Mouse (Mus musculus): ENCODE results near the gene Pon3. TPM values are rescaled to one million over a fixed set of nuclear protein-coding genes. Genes with fewer than 3 reads are reported as not detected.
"Not testable (repeated sequence)": the region's sequence is repeated elsewhere in the genome, so short reads cannot be mapped to it uniquely, and the experiment has no call there.

The Pon3 gene
- polyA plus RNA-seq, 1 experiment: 3.5 TPM

- no peak for DNase-seq (ENCODE audit: low read depth)
- TF ChIP-seq CTCF (IDR thresholded peaks at IDR 0.05; ENCODE audit: borderline replicate concordance, extremely low read depth, insufficient read depth, insufficient read length) (no peak), POLR2A (IDR thresholded peaks at IDR 0.05; ENCODE audit: borderline replicate concordance, extremely low read depth, insufficient read depth, insufficient read length, poor library complexity, severe bottlenecking) (no peak)
These were observed 17.3 kb downstream of the Pon3 start for GRCm38 (mm10) chr6:5238799-5239198.

- DNase-seq (ENCODE audit: low read depth): no peak
- TF ChIP-seq POLR2A (IDR thresholded peaks at IDR 0.05; ENCODE audit: borderline replicate concordance, extremely low read depth, insufficient read depth, insufficient read length, poor library complexity, severe bottlenecking) (no peak), CTCF (IDR thresholded peaks at IDR 0.05; ENCODE audit: borderline replicate concordance, extremely low read depth, insufficient read depth, insufficient read length) (no peak)
These were observed 18.6 kb downstream of the Pon3 start for GRCm38 (mm10) chr6:5237510-5237909.

- TF ChIP-seq CTCF (IDR thresholded peaks at IDR 0.05; ENCODE audit: borderline replicate concordance, extremely low read depth, insufficient read depth, insufficient read length) (no peak), POLR2A (IDR thresholded peaks at IDR 0.05; ENCODE audit: borderline replicate concordance, extremely low read depth, insufficient read depth, insufficient read length, poor library complexity, severe bottlenecking) (no peak)
- no peak for DNase-seq (ENCODE audit: low read depth)
These were observed 19.2 kb downstream of the Pon3 start for GRCm38 (mm10) chr6:5236843-5237371.

DNA sequence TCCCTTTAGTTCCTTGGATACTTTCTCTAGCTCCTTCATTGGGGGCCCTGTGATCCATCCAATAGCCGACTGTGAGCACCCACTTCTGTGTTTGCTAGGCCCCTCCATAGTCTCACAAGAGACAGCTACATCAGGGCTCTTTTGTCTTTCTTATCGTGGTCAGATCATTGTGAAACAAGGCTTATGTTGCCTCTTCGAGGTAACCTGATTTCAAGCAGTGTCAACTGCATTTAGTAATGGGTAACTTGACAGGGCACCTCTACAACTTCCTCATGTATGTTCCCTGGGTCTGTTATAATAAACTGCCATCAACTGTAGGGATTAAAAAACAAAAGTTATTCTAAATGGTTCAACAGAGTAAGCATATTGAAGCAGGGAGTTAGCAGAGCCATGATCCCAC is 21.5 kb downstream of the Pon3 start:
- TF ChIP-seq POLR2A (IDR thresholded peaks at IDR 0.05; ENCODE audit: borderline replicate concordance, extremely low read depth, insufficient read depth, insufficient read length, poor library complexity, severe bottlenecking): no peak
- TF ChIP-seq CTCF (IDR thresholded peaks at IDR 0.05; ENCODE audit: borderline replicate concordance, extremely low read depth, insufficient read depth, insufficient read length): no peak

GRCm38 (mm10) chr6:5233812-5234211 is 22.3 kb downstream of the Pon3 start:
- no peak for DNase-seq (ENCODE audit: low read depth)
- no peak for TF ChIP-seq CTCF (IDR thresholded peaks at IDR 0.05; ENCODE audit: borderline replicate concordance, extremely low read depth, insufficient read depth, insufficient read length)
- TF ChIP-seq POLR2A (IDR thresholded peaks at IDR 0.05; ENCODE audit: borderline replicate concordance, extremely low read depth, insufficient read depth, insufficient read length, poor library complexity, severe bottlenecking): no peak

More for the DNA sequence above, 21.5 kb downstream of the Pon3 start:
- no peak for DNase-seq (ENCODE audit: low read depth)

DNA sequence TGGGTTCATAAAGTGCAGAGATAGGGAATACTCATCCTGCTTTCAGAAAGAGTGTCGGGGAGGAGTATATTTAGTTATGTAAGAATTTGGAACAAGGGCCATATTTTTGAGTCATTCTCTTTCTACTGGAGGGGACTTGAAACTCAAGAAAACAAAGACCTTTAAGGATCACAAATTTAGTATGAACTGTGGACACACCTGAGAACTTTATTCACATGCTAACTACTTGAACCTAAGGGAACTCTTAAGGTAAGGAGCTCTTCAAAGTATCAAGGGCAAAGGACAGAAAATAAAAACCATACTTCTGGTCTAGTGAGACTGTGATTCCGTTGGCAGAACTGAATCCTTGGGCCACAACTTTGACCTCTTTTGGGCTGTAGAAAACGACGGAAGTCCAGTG is 24.1 kb downstream of the Pon3 start:
- TF ChIP-seq CTCF (IDR thresholded peaks at IDR 0.05; ENCODE audit: borderline replicate concordance, extremely low read depth, insufficient read depth, insufficient read length): no peak
- no peak for TF ChIP-seq POLR2A (IDR thresholded peaks at IDR 0.05; ENCODE audit: borderline replicate concordance, extremely low read depth, insufficient read depth, insufficient read length, poor library complexity, severe bottlenecking)
- no peak for DNase-seq (ENCODE audit: low read depth)

DNA sequence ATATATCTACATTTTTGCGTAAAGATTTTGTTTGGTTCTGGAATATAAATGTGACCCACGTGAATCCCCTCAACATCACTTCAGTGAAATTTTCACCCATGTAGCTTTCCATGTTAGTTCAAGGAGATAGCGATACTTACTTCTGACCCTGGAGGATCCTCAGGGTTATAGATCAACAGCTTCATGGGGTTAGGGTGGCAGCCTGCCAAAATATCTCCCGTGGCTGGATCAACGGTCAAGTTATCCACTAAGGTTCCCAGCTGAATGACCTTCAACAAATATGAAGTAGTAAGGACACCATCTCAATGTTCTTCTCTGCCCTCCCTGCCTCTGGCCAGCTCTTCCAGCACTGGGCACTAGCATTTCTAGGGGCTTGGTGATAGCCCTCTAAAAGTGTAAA is 25.8 kb downstream of the Pon3 start:
- no peak for DNase-seq (ENCODE audit: low read depth)
- TF ChIP-seq CTCF (IDR thresholded peaks at IDR 0.05; ENCODE audit: borderline replicate concordance, extremely low read depth, insufficient read depth, insufficient read length): no peak
- TF ChIP-seq POLR2A (IDR thresholded peaks at IDR 0.05; ENCODE audit: borderline replicate concordance, extremely low read depth, insufficient read depth, insufficient read length, poor library complexity, severe bottlenecking): no peak

- DNase-seq (ENCODE audit: low read depth): not testable (repeated sequence)
These were observed 32.5 kb downstream of the Pon3 start for GRCm38 (mm10) chr6:5223551-5223950.

DNA sequence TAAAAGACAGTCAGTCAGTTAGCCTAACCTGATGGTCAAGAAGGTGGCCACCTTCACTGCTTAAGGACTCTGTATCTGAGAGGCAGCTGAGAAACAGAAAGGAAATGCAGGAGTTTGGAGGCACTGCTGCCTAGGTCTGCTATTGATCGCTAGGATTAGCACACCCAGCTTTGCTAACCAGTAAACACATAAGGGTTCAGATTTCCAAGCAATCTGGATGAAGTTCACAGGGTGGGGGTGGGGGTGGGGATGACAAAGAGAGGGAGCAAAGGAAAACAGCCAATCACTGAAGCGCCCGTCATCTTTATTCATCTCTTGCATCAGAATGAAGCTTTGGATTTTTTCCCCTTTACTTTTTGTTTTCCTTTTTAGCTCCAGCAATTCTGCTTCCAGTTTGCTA is 34.0 kb downstream of the Pon3 start:
- TF ChIP-seq CTCF (IDR thresholded peaks at IDR 0.05; ENCODE audit: borderline replicate concordance, extremely low read depth, insufficient read depth, insufficient read length): no peak
- TF ChIP-seq POLR2A (IDR thresholded peaks at IDR 0.05; ENCODE audit: borderline replicate concordance, extremely low read depth, insufficient read depth, insufficient read length, poor library complexity, severe bottlenecking): no peak
- DNase-seq (ENCODE audit: low read depth): no peak

GRCm38 (mm10) chr6:5218190-5218589 is 37.9 kb downstream of the Pon3 start:
- no peak for TF ChIP-seq CTCF (IDR thresholded peaks at IDR 0.05; ENCODE audit: borderline replicate concordance, extremely low read depth, insufficient read depth, insufficient read length)
- TF ChIP-seq POLR2A (IDR thresholded peaks at IDR 0.05; ENCODE audit: borderline replicate concordance, extremely low read depth, insufficient read depth, insufficient read length, poor library complexity, severe bottlenecking): no peak
- no peak for DNase-seq (ENCODE audit: low read depth)

GRCm38 (mm10) chr6:5207817-5208216 is 48.3 kb downstream of the Pon3 start:
- no peak for DNase-seq (ENCODE audit: low read depth)
- TF ChIP-seq POLR2A (IDR thresholded peaks at IDR 0.05; ENCODE audit: borderline replicate concordance, extremely low read depth, insufficient read depth, insufficient read length, poor library complexity, severe bottlenecking) (no peak), CTCF (IDR thresholded peaks at IDR 0.05; ENCODE audit: borderline replicate concordance, extremely low read depth, insufficient read depth, insufficient read length) (no peak)

DNA sequence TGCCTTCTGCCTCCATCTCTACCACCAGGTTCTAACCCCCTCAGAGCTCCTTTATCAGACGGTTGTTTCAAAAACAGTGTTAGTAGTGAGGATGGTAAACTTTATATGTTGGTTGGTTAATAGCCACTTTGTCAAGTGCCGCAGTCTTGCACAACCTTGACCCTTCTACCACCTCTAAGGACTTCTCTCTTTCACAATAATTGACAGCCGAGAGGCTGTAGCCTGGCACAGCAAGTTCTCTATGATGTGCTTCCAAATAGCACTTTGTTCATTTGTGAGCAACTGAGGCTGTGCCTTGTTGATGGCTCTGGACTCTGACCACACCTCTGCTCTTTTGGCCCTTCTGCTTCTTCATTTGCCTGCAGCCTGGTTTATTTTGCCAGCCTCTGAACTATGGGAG is 56.2 kb downstream of the Pon3 start:
- TF ChIP-seq POLR2A (IDR thresholded peaks at IDR 0.05; ENCODE audit: borderline replicate concordance, extremely low read depth, insufficient read depth, insufficient read length, poor library complexity, severe bottlenecking) (no peak), CTCF (IDR thresholded peaks at IDR 0.05; ENCODE audit: borderline replicate concordance, extremely low read depth, insufficient read depth, insufficient read length) (no peak)

More for the DNA sequence above, 56.2 kb downstream of the Pon3 start:
- no peak for DNase-seq (ENCODE audit: low read depth)
